Mouse (Mus musculus) forebrain, embryonic 10.5 days (tissue): ENCODE measurements around the gene Ppef2. TPM values are rescaled to one million over a fixed set of nuclear protein-coding genes. Genes with fewer than 3 reads are reported as not detected.

Experiments
- DNase-seq: peaks from one replicate; pipeline ENCODE4 v3.0.0-alpha.2; 2017; ENCODE audit warnings: low spot score; ENCODE audit errors: extremely low spot score
- H3K27ac ChIP-seq: fragments of 300-500 bp; sonication (generic); 2 replicates; pipeline ENCODE4 v1.5.1; 2016; ENCODE audit warnings: mild to moderate bottlenecking
- H3K27me3 ChIP-seq: fragments of 300-500 bp; sonication (generic); 2 replicates; pipeline ENCODE4 v1.6.1; 2016; ENCODE audit warnings: mild to moderate bottlenecking; ENCODE audit not compliant: poor library complexity, severe bottlenecking
- H3K36me3 ChIP-seq: fragments of 300-500 bp; sonication (generic); replicated peaks from 2 replicates; pipeline ENCODE4 v1.6.1; 2016; ENCODE audit warnings: mild to moderate bottlenecking, moderate library complexity
- H3K4me1 ChIP-seq: fragments of 300-500 bp; sonication (generic); 2 replicates; pipeline ENCODE4 v1.6.1; 2016
- H3K4me3 ChIP-seq: fragments of 300-500 bp; sonication (generic); 2 replicates; pipeline ENCODE4 v1.5.1; 2016; ENCODE audit warnings: mild to moderate bottlenecking, moderate library complexity
- H3K9me3 ChIP-seq: fragments of 300-500 bp; sonication (generic); 2 replicates; pipeline ENCODE4 v1.6.1; 2016; ENCODE audit warnings: mild to moderate bottlenecking, moderate library complexity
- WGBS: fragments of 180-500 bp; shearing (Covaris S2); methylation state at CpG from one replicate; pipeline ENCODE4 v1.1.7; 2016; 5-methylcytosine and 5-hydroxymethylcytosine counted together
- polyA plus RNA-seq: library from polyadenylated mRNA; unstranded; fragments of >200 nt; fragmentation: Nextera tagmentation; extraction: Ambion mirVana; gene quantifications from 2 replicates; pipeline ENCODE4 v1.2.1, GENCODE M21; 2016

Gene Ppef2
- polyA plus RNA-seq, 1 experiment from 2014 or later: not detected

GRCm38 (mm10) chr5:92231836-92232235, 24.2 kb downstream of the Ppef2 start:
- H3K9me3 ChIP-seq: no peaks in the 10 kb centered on the region
- no peaks in the 10 kb centered on the region for H3K27me3 ChIP-seq
- DNase-seq: no peak
- H3K4me1 ChIP-seq: 0 out of 2 replicates have a peak, but pooled peaks cover 4% of the 10 kb centered on the region
- 84% methylated on average over 10 of the region's 10 CpGs for WGBS
- H3K27ac ChIP-seq: no peak overlapping the region
- no peak overlapping the region for H3K4me3 ChIP-seq
- no peaks in the 10 kb centered on the region for H3K36me3 ChIP-seq

GRCm38 (mm10) chr5:92230306-92230705, 25.8 kb downstream of the Ppef2 start:
- H3K4me1 ChIP-seq: 0 out of 2 replicates have a peak, but pooled peaks cover 4% of the 10 kb centered on the region
- 90% methylated on average over 11 of the region's 11 CpGs for WGBS

GRCm38 (mm10) chr5:92229514-92229913, 26.6 kb downstream of the Ppef2 start:
- Histone ChIP-seq H3K27ac (no peak overlapping the region), H3K36me3 (no peaks in the 10 kb centered on the region), H3K4me3 (no peak overlapping the region), H3K27me3 (no peaks in the 10 kb centered on the region), H3K9me3 (no peaks in the 10 kb centered on the region), H3K4me1 (0 out of 2 replicates have a peak, but pooled peaks cover 4% of the 10 kb centered on the region)
- DNase-seq: no peak
- WGBS: 93% methylated on average over 3 of the region's 3 CpGs

More at GRCm38 (mm10) chr5:92230306-92230705, 25.8 kb downstream of the Ppef2 start:
- Histone ChIP-seq H3K36me3 (no peaks in the 10 kb centered on the region), H3K27me3 (no peaks in the 10 kb centered on the region), H3K9me3 (no peaks in the 10 kb centered on the region), H3K27ac (no peak overlapping the region), H3K4me3 (no peak overlapping the region)
- no peak for DNase-seq

- H3K4me3 ChIP-seq: no peak overlapping the region
- DNase-seq: no peak
Measured at GRCm38 (mm10) chr5:92228776-92229175, 27.3 kb downstream of the Ppef2 start.

GRCm38 (mm10) chr5:92227782-92228181, 28.3 kb downstream of the Ppef2 start:
- no peak overlapping the region for H3K27ac ChIP-seq
- H3K27me3 ChIP-seq: no peaks in the 10 kb centered on the region
- no peak for DNase-seq
- H3K36me3 ChIP-seq: no peaks in the 10 kb centered on the region
- H3K4me1 ChIP-seq: 0 out of 2 replicates have a peak, but pooled peaks cover 4% of the 10 kb centered on the region
- WGBS: 89% methylated on average over 7 of the region's 7 CpGs
- no peak overlapping the region for H3K4me3 ChIP-seq
- H3K9me3 ChIP-seq: no peaks in the 10 kb centered on the region

More at GRCm38 (mm10) chr5:92228776-92229175, 27.3 kb downstream of the Ppef2 start:
- Histone ChIP-seq H3K4me1 (0 out of 2 replicates have a peak, but pooled peaks cover 4% of the 10 kb centered on the region), H3K36me3 (no peaks in the 10 kb centered on the region), H3K9me3 (no peaks in the 10 kb centered on the region), H3K27ac (no peak overlapping the region), H3K27me3 (no peaks in the 10 kb centered on the region)
- 27% methylated on average over 10 of the region's 10 CpGs for WGBS

GRCm38 (mm10) chr5:92220287-92220902, 35.7 kb downstream of the Ppef2 start:
- DNase-seq: no peak
- H3K4me1 ChIP-seq: peaks cover 9% of the 10 kb centered on the region; the same call in 1 of the 2 replicates
- H3K4me3 ChIP-seq: no peak overlapping the region
- H3K36me3 ChIP-seq: no peaks in the 10 kb centered on the region
- no peaks in the 10 kb centered on the region for H3K9me3 ChIP-seq
- WGBS: 90% methylated on average over 8 of the region's 8 CpGs
- no peaks in the 10 kb centered on the region for H3K27me3 ChIP-seq
- no peak overlapping the region for H3K27ac ChIP-seq

- no peak for DNase-seq
- H3K36me3 ChIP-seq: no peaks in the 10 kb centered on the region
- no peaks in the 10 kb centered on the region for H3K9me3 ChIP-seq
- H3K27ac ChIP-seq: no peak overlapping the region
- no peaks in the 10 kb centered on the region for H3K27me3 ChIP-seq
- H3K4me3 ChIP-seq: no peak overlapping the region
- 68% methylated on average over 6 of the region's 6 CpGs for WGBS
- H3K4me1 ChIP-seq: peaks cover 9% of the 10 kb centered on the region; the same call in 1 of the 2 replicates
Measured at GRCm38 (mm10) chr5:92219826-92220225, 36.3 kb downstream of the Ppef2 start.

GRCm38 (mm10) chr5:92218915-92219793, 36.9 kb downstream of the Ppef2 start:
- H3K9me3 ChIP-seq: no peaks in the 10 kb centered on the region
- DNase-seq: no peak
- no peaks in the 10 kb centered on the region for H3K27me3 ChIP-seq
- 45% methylated on average over 17 of the region's 17 CpGs for WGBS
- no peak overlapping the region for H3K27ac ChIP-seq
- no peak overlapping the region for H3K4me3 ChIP-seq
- H3K4me1 ChIP-seq: peaks cover 9% of the 10 kb centered on the region; the same call in 1 of the 2 replicates
- no peaks in the 10 kb centered on the region for H3K36me3 ChIP-seq

GRCm38 (mm10) chr5:92215308-92215707, 40.8 kb downstream of the Ppef2 start, which contains the start of gene U90926:
Gene U90926, minus strand, starts transcription at chr5:92215408.
- H3K4me3 ChIP-seq: no peak within 1 kb of the TSS
- WGBS: 96% methylated on average over 4 of the region's 4 CpGs
- DNase-seq: no peak
- no peaks in the 10 kb centered on the region for H3K36me3 ChIP-seq
- peaks cover 9% of the 10 kb centered on the region; the same call in 1 of the 2 replicates for H3K4me1 ChIP-seq
- no peak within 1 kb of the TSS for H3K27ac ChIP-seq
- H3K27me3 ChIP-seq: no peaks in the 10 kb centered on the region
- no peaks in the 10 kb centered on the region for H3K9me3 ChIP-seq

- Histone ChIP-seq H3K27ac (no peak overlapping the region), H3K4me1 (no peaks in the 10 kb centered on the region), H3K9me3 (no peaks in the 10 kb centered on the region), H3K27me3 (no peaks in the 10 kb centered on the region), H3K36me3 (no peaks in the 10 kb centered on the region), H3K4me3 (no peak overlapping the region)
- DNase-seq: no peak
- 95% methylated on average over 4 of the region's 4 CpGs for WGBS
Measured at GRCm38 (mm10) chr5:92212231-92212630, 43.8 kb downstream of the Ppef2 start.

GRCm38 (mm10) chr5:92210205-92210604, 45.9 kb downstream of the Ppef2 start:
- no peak overlapping the region for H3K4me3 ChIP-seq
- no peak for DNase-seq
- H3K4me1 ChIP-seq: no peaks in the 10 kb centered on the region
- H3K36me3 ChIP-seq: no peaks in the 10 kb centered on the region; the same call in 1 of the 2 replicates
- no peaks in the 10 kb centered on the region for H3K9me3 ChIP-seq
- 84% methylated on average over 8 of the region's 8 CpGs for WGBS
- H3K27me3 ChIP-seq: no peaks in the 10 kb centered on the region
- H3K27ac ChIP-seq: no peak overlapping the region

- Histone ChIP-seq H3K9me3 (no peaks in the 10 kb centered on the region), H3K36me3 (peaks cover 34% of the 10 kb centered on the region), H3K27me3 (no peaks in the 10 kb centered on the region), H3K4me1 (no peaks in the 10 kb centered on the region), H3K4me3 (no peak overlapping the region), H3K27ac (no peak overlapping the region)
- WGBS: 89% methylated on average over 6 of the region's 6 CpGs
- DNase-seq: no peak
Measured at GRCm38 (mm10) chr5:92206121-92206520, 50.0 kb downstream of the Ppef2 start.

GRCm38 (mm10) chr5:92205706-92206105, 50.4 kb downstream of the Ppef2 start:
- H3K36me3 ChIP-seq: peaks cover 39% of the 10 kb centered on the region

More at GRCm38 (mm10) chr5:92205706-92206105, 50.4 kb downstream of the Ppef2 start:
- H3K9me3 ChIP-seq: no peaks in the 10 kb centered on the region
- H3K4me1 ChIP-seq: no peaks in the 10 kb centered on the region
- no peak overlapping the region for H3K27ac ChIP-seq
- no peaks in the 10 kb centered on the region for H3K27me3 ChIP-seq
- H3K4me3 ChIP-seq: no peak overlapping the region
- no peak for DNase-seq
- WGBS: 93% methylated on average over 5 of the region's 5 CpGs
